Mouse (Mus musculus) stomach, postnatal 0 days (tissue): ENCODE measurements around the gene Sohlh1.

Source experiments
- CTCF ChIP-seq: IDR thresholded peaks from 2 replicates; pipeline ENCODE4 v1.5.1; 2016; ENCODE audit warnings: antibody characterized with exemption, low read depth, mild to moderate bottlenecking, moderate library complexity
- EP300 ChIP-seq: optimal IDR thresholded peaks from 2 replicates; pipeline ENCODE3; 2016; ENCODE audit warnings: antibody characterized with exemption

GRCm38 (mm10) chr2:25836291-25836690 lies 10.8 kb downstream of the Sohlh1 start:
- TF ChIP-seq CTCF (peak; percentile 94), EP300 (no peak)
